Mouse (Mus musculus) neural tube, embryonic 11.5 days (tissue): ENCODE measurements around the gene Tmed2. TPM values are rescaled to one million over a fixed set of nuclear protein-coding genes. Genes with fewer than 3 reads are reported as not detected.

Source experiments
- ATAC-seq: fragments of 200-750 bp; cut with Nextera tagmentation; 2 replicates; pipeline ENCODE4 v1.8.0; 2017; ENCODE audit warnings: moderate number of reproducible peaks, mild to moderate bottlenecking, moderate TSS enrichment, moderate library complexity; ENCODE audit not compliant: insufficient read depth, low FRiP score, low TSS enrichment
- DNase-seq: peaks from one replicate; pipeline ENCODE4 v3.0.0-alpha.2; 2015; ENCODE audit warnings: low spot score
- H3K27ac ChIP-seq: fragments of 300-500 bp; sonication (generic); 2 replicates; pipeline ENCODE4 v1.5.1; 2014; ENCODE audit warnings: low read depth, mild to moderate bottlenecking, low read length
- H3K27me3 ChIP-seq: fragments of 300-500 bp; sonication (generic); 2 replicates; pipeline ENCODE4 v1.6.1; 2014; ENCODE audit warnings: mild to moderate bottlenecking, low read length, mixed read lengths; ENCODE audit not compliant: control insufficient read depth, insufficient read depth
- H3K36me3 ChIP-seq: fragments of 300-500 bp; sonication (generic); 2 replicates; pipeline ENCODE4 v1.6.1; 2014; ENCODE audit warnings: mild to moderate bottlenecking, low read length, moderate library complexity, mixed read lengths; ENCODE audit not compliant: control insufficient read depth, insufficient read depth
- H3K4me1 ChIP-seq: fragments of 300-500 bp; sonication (generic); 2 replicates; pipeline ENCODE4 v1.6.1; 2014; ENCODE audit warnings: low read length, mixed read lengths; ENCODE audit not compliant: control insufficient read depth, insufficient read depth
- H3K4me2 ChIP-seq: fragments of 300-500 bp; sonication (generic); 2 replicates; pipeline ENCODE4 v1.6.1; 2014; ENCODE audit warnings: low read depth, mild to moderate bottlenecking, moderate library complexity
- H3K4me3 ChIP-seq: fragments of 300-500 bp; sonication (generic); 2 replicates; pipeline ENCODE4 v1.5.1; 2014; ENCODE audit warnings: low read depth, low read length
- H3K9ac ChIP-seq: fragments of 300-500 bp; sonication (generic); 2 replicates; pipeline ENCODE4 v1.6.1; 2014; ENCODE audit warnings: mild to moderate bottlenecking, low read length
- H3K9me3 ChIP-seq: fragments of 300-500 bp; sonication (generic); 2 replicates; pipeline ENCODE4 v1.6.1; 2016; ENCODE audit warnings: low read length; ENCODE audit not compliant: control insufficient read depth
- WGBS: fragments of 180-500 bp; shearing (Covaris S2); extraction: QIAGEN DNeasy Blood & Tissue Kit; methylation state at CpG from one replicate; pipeline ENCODE4 v1.1.7; 2014; 5-methylcytosine and 5-hydroxymethylcytosine counted together
- polyA plus RNA-seq: library from polyadenylated mRNA; unstranded; fragments of >200 nt; fragmentation: Nextera tagmentation; extraction: Ambion mirVana; gene quantifications from 2 replicates; pipeline ENCODE4 v1.2.1, GENCODE M21; 2014

Tmed2 gene
- polyA plus RNA-seq, 1 experiment from 2014 or later, result 480 TPM

DNA sequence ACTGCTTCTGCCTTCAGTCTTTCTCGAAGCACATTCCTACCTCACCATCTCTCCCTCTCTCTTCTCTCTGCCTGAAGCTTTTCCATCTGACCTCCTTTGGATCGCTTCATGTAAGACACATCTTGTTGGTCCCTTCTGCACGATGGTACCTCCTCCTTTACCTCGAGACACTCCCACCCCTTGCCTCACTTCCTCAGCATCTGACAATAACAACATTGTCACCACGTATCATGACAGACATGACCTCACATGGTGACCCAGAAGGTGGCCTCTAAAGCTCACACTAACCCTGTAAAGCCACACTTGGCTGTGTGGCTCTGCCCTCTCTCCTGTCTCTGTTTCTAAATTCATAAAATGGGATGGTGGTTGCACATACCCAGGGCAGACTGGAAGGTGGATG is 24.7 kb upstream of the Tmed2 start:
- WGBS, result 92% methylated on average over 5 of the region's 5 CpGs
- no peak overlapping the region for H3K27ac ChIP-seq

DNA sequence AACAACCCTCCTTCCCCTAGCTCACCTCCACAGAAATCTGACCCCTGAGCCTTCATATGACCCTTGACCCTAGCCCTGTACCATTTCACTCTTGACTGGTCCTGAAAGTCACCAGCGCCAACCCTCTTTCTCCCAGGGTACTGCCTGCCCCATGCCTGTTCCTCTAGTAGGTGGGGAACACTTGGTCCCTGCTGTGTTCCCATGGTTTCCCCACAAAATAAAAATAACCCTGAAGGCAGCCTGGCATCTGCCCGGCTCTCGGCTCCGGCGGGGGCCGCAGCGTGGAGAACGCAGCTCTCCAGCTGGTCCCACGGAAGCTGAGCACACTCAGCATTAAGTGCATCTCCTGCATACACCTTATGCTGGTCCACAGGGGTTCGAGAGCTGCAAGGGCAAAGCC is 21.8 kb upstream of the Tmed2 start:
- WGBS, result 75% methylated on average over 10 of the region's 10 CpGs
- Histone ChIP-seq H3K9ac (no peak overlapping the region), H3K4me3 (no peak overlapping the region), H3K4me1 (no peaks in the 10 kb centered on the region), H3K9me3 (no peaks in the 10 kb centered on the region), H3K4me2 (no peak overlapping the region), H3K27ac (no peak overlapping the region), H3K27me3 (no peaks in the 10 kb centered on the region), H3K36me3 (peaks cover 4% of the 10 kb centered on the region)
- no peak for DNase-seq
- no peak for ATAC-seq

More for the DNA sequence above, 24.7 kb upstream of the Tmed2 start:
- Histone ChIP-seq H3K9ac (no peak overlapping the region), H3K9me3 (no peaks in the 10 kb centered on the region), H3K4me3 (no peak overlapping the region), H3K36me3 (peaks cover 6% of the 10 kb centered on the region; the same call in 1 of the 2 replicates), H3K4me1 (no peaks in the 10 kb centered on the region), H3K4me2 (no peak overlapping the region), H3K27me3 (no peaks in the 10 kb centered on the region)
- no peak for ATAC-seq
- no peak for DNase-seq

DNA sequence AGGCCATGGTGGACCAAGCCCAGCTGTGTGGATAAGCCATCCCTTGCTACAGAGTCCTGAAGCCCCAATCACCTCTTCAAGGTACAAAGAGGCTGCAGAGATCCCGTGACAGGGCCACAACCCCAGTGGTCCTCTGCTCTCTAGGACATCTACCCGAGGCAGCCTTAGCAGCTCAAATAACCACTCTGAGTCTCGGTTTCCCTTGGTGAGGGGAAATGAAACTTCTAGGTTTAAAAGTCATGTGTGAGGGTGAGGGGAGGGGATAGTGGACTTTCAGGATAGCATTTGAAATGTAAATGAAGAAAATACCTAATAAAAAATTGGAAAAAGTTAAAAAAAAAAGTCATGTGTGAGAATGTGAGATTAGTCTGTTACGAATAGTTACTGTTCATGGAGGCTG is 18.9 kb upstream of the Tmed2 start:
- 92% methylated on average over 4 of the region's 4 CpGs for WGBS
- Histone ChIP-seq H3K27me3 (no peaks in the 10 kb centered on the region), H3K4me1 (no peaks in the 10 kb centered on the region), H3K9me3 (no peaks in the 10 kb centered on the region), H3K9ac (no peak overlapping the region), H3K4me2 (no peak overlapping the region), H3K4me3 (no peak overlapping the region), H3K27ac (no peak overlapping the region), H3K36me3 (no peaks in the 10 kb centered on the region; the same call in 1 of the 2 replicates)
- no peak for ATAC-seq
- no peak for DNase-seq

DNA sequence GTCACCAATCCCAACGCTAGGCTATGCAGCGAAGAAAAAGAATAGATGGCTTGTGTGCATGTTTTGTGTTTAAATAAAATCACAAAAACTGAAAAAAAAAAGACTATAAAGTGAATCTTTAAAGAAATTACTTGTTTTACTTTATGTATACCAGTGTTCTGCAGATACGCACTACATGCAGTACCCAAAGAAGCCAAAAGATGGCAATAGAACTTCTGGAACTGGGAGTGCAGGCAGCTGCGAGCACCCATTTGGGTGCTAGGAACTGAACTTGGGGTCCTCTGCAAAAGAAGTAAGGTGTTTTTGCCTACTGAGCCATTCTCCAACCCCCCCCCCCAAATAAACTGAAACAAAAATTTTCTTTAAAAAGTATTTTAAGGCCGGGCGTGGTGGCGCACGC is 17.5 kb upstream of the Tmed2 start:
- no peak for DNase-seq
- no peak for ATAC-seq
- Histone ChIP-seq H3K36me3 (no peaks in the 10 kb centered on the region; the same call in 1 of the 2 replicates), H3K4me1 (no peaks in the 10 kb centered on the region), H3K9me3 (no peaks in the 10 kb centered on the region), H3K4me2 (no peak overlapping the region), H3K9ac (no peak overlapping the region), H3K27me3 (no peaks in the 10 kb centered on the region), H3K27ac (no peak overlapping the region), H3K4me3 (no peak overlapping the region)
- WGBS, result 94% methylated on average over 8 of the region's 8 CpGs

DNA sequence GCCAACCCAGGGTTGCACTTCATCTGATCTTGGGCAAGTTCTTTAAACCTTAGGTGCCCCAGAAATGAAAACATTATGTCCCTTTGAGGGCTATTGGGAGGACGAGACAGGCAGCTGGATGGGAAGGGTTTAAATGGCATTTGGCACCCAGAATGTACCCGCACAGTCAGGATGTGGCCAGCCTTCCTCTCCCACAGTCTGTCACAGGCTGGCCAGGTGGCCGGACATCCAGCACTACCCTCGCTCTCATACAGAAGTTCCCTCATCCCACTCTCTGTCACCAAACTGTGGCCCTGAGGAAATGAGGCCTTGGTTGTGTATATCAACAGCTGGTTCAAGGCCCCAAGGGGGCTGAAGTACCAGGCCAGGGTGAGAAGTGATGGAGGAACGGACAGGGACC is 15.6 kb upstream of the Tmed2 start:
- Histone ChIP-seq H3K4me3 (no peak overlapping the region), H3K9ac (no peak overlapping the region), H3K4me1 (peaks cover 16% of the 10 kb centered on the region), H3K36me3 (no peaks in the 10 kb centered on the region; the same call in 1 of the 2 replicates), H3K27ac (no peak overlapping the region), H3K27me3 (no peaks in the 10 kb centered on the region), H3K9me3 (no peaks in the 10 kb centered on the region), H3K4me2 (no peak overlapping the region)
- no peak for ATAC-seq
- WGBS, result 93% methylated on average over 5 of the region's 5 CpGs
- DNase-seq, result no peak

DNA sequence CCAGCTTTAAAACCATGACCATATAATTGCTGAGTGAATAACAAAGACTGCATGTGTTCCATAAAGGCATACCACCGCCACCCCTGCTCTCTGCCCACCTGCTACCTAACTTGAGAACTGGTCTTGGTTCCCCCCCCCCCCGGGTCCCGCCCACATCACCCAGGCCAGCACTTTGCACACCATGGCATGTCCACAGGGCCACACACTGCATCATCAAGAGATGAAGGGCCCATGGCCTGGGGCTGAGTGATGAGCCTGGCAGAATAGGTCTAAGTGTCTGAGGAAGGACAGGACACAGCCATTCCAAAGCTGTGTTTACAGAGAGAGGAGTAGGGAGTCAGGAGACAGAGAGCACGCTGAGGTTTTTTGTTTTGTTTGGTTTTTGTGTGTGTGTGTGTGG is 12.1 kb upstream of the Tmed2 start:
- Histone ChIP-seq H3K4me3 (no peak overlapping the region), H3K36me3 (no peaks in the 10 kb centered on the region), H3K4me2 (peak overlapping the region; percentile 66; the same call in 1 of the 2 replicates), H3K9ac (no peak overlapping the region), H3K27ac (no peak overlapping the region), H3K4me1 (peaks cover 25% of the 10 kb centered on the region), H3K27me3 (no peaks in the 10 kb centered on the region), H3K9me3 (no peaks in the 10 kb centered on the region)
- DNase-seq, result peak; percentile 8
- 70% methylated on average over 4 of the region's 4 CpGs for WGBS
- no peak for ATAC-seq

DNA sequence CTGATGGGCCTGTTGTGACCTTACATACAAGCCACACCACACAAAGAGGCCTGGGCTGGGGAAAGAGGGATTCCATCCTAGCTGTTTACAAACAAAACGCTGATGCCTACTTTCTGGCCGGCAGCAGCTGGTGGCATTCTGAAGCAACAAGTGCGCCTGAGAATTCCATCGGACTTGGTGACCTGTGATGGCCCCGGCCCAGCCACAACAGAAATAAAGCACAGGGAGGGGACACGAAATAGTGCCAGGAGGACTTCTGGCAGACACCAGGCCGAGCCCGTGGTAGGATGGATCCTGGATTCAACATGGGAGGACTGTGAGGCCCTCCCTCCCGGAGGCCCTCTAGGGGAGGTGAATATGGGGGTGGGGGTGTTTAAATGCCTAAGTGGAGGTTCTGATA is 11.7 kb upstream of the Tmed2 start:
- ATAC-seq (no peak), DNase-seq (no peak)
- H3K9ac ChIP-seq, result peak overlapping the region; percentile 40; the same call in 1 of the 2 replicates
- H3K4me3 ChIP-seq, result peak overlapping the region; percentile 19
- no peaks in the 10 kb centered on the region for H3K36me3 ChIP-seq
- no peaks in the 10 kb centered on the region for H3K27me3 ChIP-seq
- peak overlapping the region; percentile 66 for H3K4me2 ChIP-seq
- peaks cover 25% of the 10 kb centered on the region for H3K4me1 ChIP-seq
- no peaks in the 10 kb centered on the region for H3K9me3 ChIP-seq
- WGBS, result 37% methylated on average over 9 of the region's 9 CpGs
- no peak overlapping the region for H3K27ac ChIP-seq

DNA sequence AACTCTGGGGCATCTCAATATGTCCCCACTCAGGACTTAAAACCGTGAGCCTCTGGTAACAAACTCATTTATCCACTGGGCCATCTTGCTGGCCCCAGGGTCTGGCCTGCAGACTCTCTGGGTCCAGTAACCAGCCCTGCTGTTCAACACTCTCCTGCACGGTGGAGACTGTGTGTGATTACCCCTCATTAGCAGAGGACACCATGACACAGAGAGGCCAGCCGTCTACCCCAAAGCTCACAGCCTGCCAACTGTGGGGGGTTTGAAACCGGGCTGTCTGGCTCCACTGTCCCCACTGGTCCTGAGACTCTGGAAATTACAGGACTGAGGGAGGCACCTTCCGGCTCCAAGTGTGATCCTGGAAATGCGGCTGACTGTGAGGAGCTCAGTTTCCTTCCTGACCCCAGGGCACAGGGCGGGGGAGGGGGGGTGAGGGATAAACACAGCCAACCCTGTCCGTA is 11.3 kb upstream of the Tmed2 start:
- 0 out of 2 replicates have a peak overlapping the region, but pooled peaks have one; percentile 4 for H3K27ac ChIP-seq
- no peaks in the 10 kb centered on the region for H3K27me3 ChIP-seq
- H3K9ac ChIP-seq, result peak overlapping the region; percentile 40; the same call in 1 of the 2 replicates
- WGBS, result 31% methylated on average over 8 of the region's 8 CpGs
- peaks cover 25% of the 10 kb centered on the region for H3K4me1 ChIP-seq
- no peaks in the 10 kb centered on the region for H3K36me3 ChIP-seq
- DNase-seq (peak; percentile 12), ATAC-seq (no peak)
- peak overlapping the region; percentile 77 for H3K4me3 ChIP-seq
- H3K4me2 ChIP-seq, result peak overlapping the region; percentile 66
- H3K9me3 ChIP-seq, result no peaks in the 10 kb centered on the region

DNA sequence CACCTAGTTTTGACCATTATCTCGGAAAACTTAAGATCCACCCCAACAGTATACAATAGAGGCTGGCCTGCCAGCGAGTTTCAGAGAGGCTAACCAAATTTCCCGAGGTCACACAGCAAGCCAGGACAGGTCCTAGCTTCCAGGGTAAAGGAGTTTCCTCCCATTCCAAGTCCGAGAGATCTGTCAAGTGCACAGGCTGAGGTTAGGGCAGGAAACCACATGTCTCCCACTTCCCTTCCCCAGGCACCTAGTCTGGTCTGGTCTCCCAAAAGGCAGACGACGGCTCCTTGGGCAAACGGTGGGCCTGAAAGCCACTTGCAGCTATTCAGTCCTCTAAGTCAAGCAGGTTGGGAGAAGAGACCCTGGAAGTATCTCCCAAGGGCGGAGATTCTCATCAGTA is 10.8 kb upstream of the Tmed2 start:
- peak overlapping the region; percentile 40; the same call in 1 of the 2 replicates for H3K9ac ChIP-seq
- no peaks in the 10 kb centered on the region for H3K36me3 ChIP-seq
- no peaks in the 10 kb centered on the region for H3K9me3 ChIP-seq
- DNase-seq (peak; percentile 6), ATAC-seq (no peak)
- no peak overlapping the region for H3K27ac ChIP-seq
- no peaks in the 10 kb centered on the region for H3K27me3 ChIP-seq
- peak overlapping the region; percentile 77 for H3K4me3 ChIP-seq
- 56% methylated on average over 8 of the region's 8 CpGs for WGBS
- peak overlapping the region; percentile 66 for H3K4me2 ChIP-seq
- peaks cover 25% of the 10 kb centered on the region for H3K4me1 ChIP-seq
